ENCODE assay signal across 8 mouse cellular contexts in the genomic region with DNA sequence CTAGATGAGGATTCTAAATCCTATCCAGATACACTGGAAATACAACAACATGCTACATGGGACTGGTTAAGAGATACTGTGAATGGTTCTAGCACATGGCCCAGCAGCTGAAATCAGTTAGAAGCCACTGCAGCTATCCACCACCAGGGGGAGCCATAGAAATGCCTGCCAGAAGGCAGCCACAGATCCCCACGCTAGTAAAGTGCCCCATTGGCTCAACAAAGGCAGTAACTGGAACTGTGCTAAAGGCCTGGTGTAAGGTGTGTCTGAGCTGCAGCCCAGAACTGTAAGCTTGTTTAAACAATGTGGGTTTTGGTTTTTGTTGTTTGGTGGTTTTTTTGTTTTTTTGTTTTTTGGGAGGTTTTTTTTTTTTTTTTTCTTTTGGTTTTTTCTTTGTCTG. TPM values are rescaled to one million over a fixed set of nuclear protein-coding genes. Genes with fewer than 3 reads are reported as not detected.
DNase-seq lines count a peak whose midpoint lies in the region; TF ChIP-seq lines count a peak whose summit lies in the region.

No protein-coding gene starts in this region.

- peak; percentile 94 for TF ChIP-seq CTCF in left cerebral cortex, adult 2 months (IDR thresholded peaks at IDR 0.05)

- H3K36me3 ChIP-seq in midbrain, embryonic 10.5 days = no peaks in the 10 kb centered on the region

- WGBS in midbrain, embryonic 10.5 days = 5% methylated on average over 1 of the region's 1 CpGs

- H3K27me3 ChIP-seq in midbrain, embryonic 10.5 days (ENCODE audit: low read depth, poor library complexity, severe bottlenecking) = no peaks in the 10 kb centered on the region

- no peak overlapping the region for H3K27ac ChIP-seq in left cerebral cortex, adult 2 months
- no peak overlapping the region for H3K27ac ChIP-seq in midbrain, embryonic 10.5 days (replicated peaks)

- 0 out of 2 replicates have a peak, but pooled peaks cover 6% of the 10 kb centered on the region for H3K4me1 ChIP-seq in midbrain, embryonic 10.5 days

- H3K9me3 ChIP-seq in midbrain, embryonic 10.5 days (replicated peaks) = no peaks in the 10 kb centered on the region

- intact Hi-C loops in left cerebral cortex, adult 2 months (cut with DNase I) = loop anchor here (2.0 to 10.0 kb wide), 4 partner anchors 42 to 435 kb away; a partner anchor contains a TSS
- intact Hi-C loops in left cerebral cortex, postnatal 36 days (cut with DNase I) = loop anchor here (5.0 kb wide), 1 partner anchor 127 kb away; a partner anchor contains a TSS

- DNase-seq in left cerebral cortex, adult 2 months (ENCODE audit: extremely low spot score in 1 of 2, low spot score in 2 of 2) = peak; percentile 74 to 75
- DNase-seq in left cerebral cortex, adult 8-10 months (ENCODE audit: low spot score in 2 of 2) = no peak
- DNase-seq in cerebellum, postnatal 10 days = peak; percentile 90 to 92
- DNase-seq in frontal cortex, postnatal 36 days (ENCODE audit: low spot score in 2 of 2) = peak; percentile 66 to 75
- peak; percentile 91 for DNase-seq in induced T-regulatory cell, adult 2 months (ENCODE audit: low read depth)
- DNase-seq in left cerebral cortex, postnatal 36 days (ENCODE audit: low spot score in 2 of 2) = peak; percentile 71 to 75
- peak; percentile 76 for DNase-seq in midbrain, embryonic 10.5 days (ENCODE audit: low spot score)
- peak; percentile 32 for DNase-seq in spleen, adult 12 weeks (ENCODE audit: low spot score)

- no peak overlapping the region for H3K4me3 ChIP-seq in left cerebral cortex, adult 2 months
- no peak overlapping the region for H3K4me3 ChIP-seq in midbrain, embryonic 10.5 days

RNA-seq across cellular contexts. Expression of a gene that starts 22.8 kb away (rescaled TPM):
- 10 to 100 TPM; 82.6 to 91.1 TPM for total RNA-seq in left cerebral cortex, adult 2 months (2021)
- total RNA-seq in left cerebral cortex, adult 8-10 months (2022) = 10 to 100 TPM; 68.7 to 79.4 (median 72.7) TPM
- 10 to 100 TPM; 86.5 to 86.9 TPM for total RNA-seq in left cerebral cortex, postnatal 36 days (2021)
- polyA plus RNA-seq in midbrain, embryonic 10.5 days (2016; fragmentation: Nextera tagmentation; extraction: Ambion mirVana) = 14.7 and 22.7 TPM in 2 replicates

RNA-seq across cellular contexts. Expression of a gene that starts 41.0 kb away (rescaled TPM):
- 1 to 10 TPM; 7.7 to 8.5 TPM for total RNA-seq in left cerebral cortex, adult 2 months (2021)
- total RNA-seq in left cerebral cortex, adult 8-10 months (2022) = 10 to 100 TPM in 1 of 4 experiments, 1 to 10 TPM in 3; 7.1 to 12.4 (median 7.4) TPM
- 1 to 10 TPM; 7.8 to 8.2 TPM for total RNA-seq in left cerebral cortex, postnatal 36 days (2021)
- polyA plus RNA-seq in midbrain, embryonic 10.5 days (2016; fragmentation: Nextera tagmentation; extraction: Ambion mirVana) = 46.5 and 52.2 TPM in 2 replicates

RNA-seq across cellular contexts. Expression of a gene that starts 41.0 kb away (rescaled TPM):
- 1 to 10 TPM; 2.1 to 2.3 TPM for total RNA-seq in left cerebral cortex, adult 2 months (2021)
- total RNA-seq in left cerebral cortex, adult 8-10 months (2022) = 1 to 10 TPM in 2 of 4 experiments, under 1 TPM in 2; 0.80 to 2.5 (median 1.3) TPM
- 1 to 10 TPM in 1 of 2 experiments, under 1 TPM in 1; 0.91 to 1.9 TPM for total RNA-seq in left cerebral cortex, postnatal 36 days (2021)
- 0.66 and 1.2 TPM in 2 replicates for polyA plus RNA-seq in midbrain, embryonic 10.5 days (2016; fragmentation: Nextera tagmentation; extraction: Ambion mirVana)

Comparison
In these comparisons a context has a peak if more than half of its experiments do, and no peak if none do; other contexts are left out.
1. DNase-seq: peak in left cerebral cortex, adult 2 months (2 of 2), cerebellum, postnatal 10 days (2 of 2), frontal cortex, postnatal 36 days (2 of 2), induced T-regulatory cell, adult 2 months (single experiment), left cerebral cortex, postnatal 36 days (2 of 2), midbrain, embryonic 10.5 days (single experiment) and spleen, adult 12 weeks (single experiment); none in left cerebral cortex, adult 8-10 months (0 of 2).